In the genomic region with DNA sequence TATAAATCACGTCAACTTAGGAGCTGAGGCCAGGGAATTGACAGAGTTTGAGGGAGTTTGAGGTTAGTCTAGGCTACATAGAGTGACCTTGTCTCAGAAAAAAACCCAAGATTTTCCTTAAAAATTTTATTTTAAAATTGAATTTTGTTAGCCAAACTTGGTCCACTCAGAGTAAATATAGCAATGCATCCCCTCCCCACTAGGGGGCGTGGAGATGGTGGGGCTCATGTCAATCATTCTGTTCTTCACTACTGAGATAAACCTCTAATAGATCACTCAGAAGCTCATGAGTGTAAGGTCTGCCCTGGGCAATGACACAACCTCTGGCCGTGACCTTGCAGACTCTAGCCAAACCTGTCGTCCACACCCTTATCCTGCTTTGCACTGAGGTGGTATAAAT, we compare ENCODE assay signal across 30 mouse cellular contexts. TPM values are rescaled to one million over a fixed set of nuclear protein-coding genes. Genes with fewer than 3 reads are reported as not detected.
DNase-seq lines count a peak whose midpoint lies in the region; ATAC-seq and TF ChIP-seq lines count a peak whose summit lies in the region.
"Not testable (repeated sequence)": the region's sequence is repeated elsewhere in the genome, so short reads cannot be mapped to it uniquely, and the experiment has no call there.
"Had no signal": no experiment of that assay in that cellular context is flagged by ENCODE, and none has a peak within 500 bp of the region (broad histone marks: within the 10 kb centered on the region; RNA-seq: fewer than 3 reads in every experiment).

No protein-coding gene starts in this region.

- H3K9ac ChIP-seq in MEL (ENCODE audit: control insufficient read depth, low read depth, low read length, poor library complexity, severe bottlenecking); lung, postnatal 0 days (replicated peaks; ENCODE audit: low read depth): not testable (repeated sequence)

- not testable (repeated sequence) for H3K27ac ChIP-seq in MEL (ENCODE audit: control insufficient read depth, low read depth, low read length); gastrocnemius, adult 2 months; left cerebral cortex, adult 2 months; lung, postnatal 0 days (ENCODE audit: low read length); spleen, adult 2 months (ENCODE audit: insufficient read depth, low read length)

- not testable (repeated sequence) for H3K4me3 ChIP-seq in MEL (ENCODE audit: control insufficient read depth in 1 of 2, insufficient read depth in 1 of 2, low read depth in 2 of 2, low read length in 2 of 2); gastrocnemius, adult 2 months; left cerebral cortex, adult 2 months; lung, postnatal 0 days (ENCODE audit: low read depth, low read length); spleen, adult 2 months (ENCODE audit: extremely low read depth, insufficient read depth, insufficient read length)

- not testable (repeated sequence) for H3K27me3 ChIP-seq in MEL (ENCODE audit: control insufficient read depth in 1 of 2, insufficient read depth in 2 of 2, low read length in 2 of 2); lung, postnatal 0 days (replicated peaks; ENCODE audit: insufficient read depth, low read length); spleen, adult 2 months (ENCODE audit: control insufficient read depth, insufficient read depth, low read length)

- WGBS in lung, postnatal 0 days = 51% methylated on average over 4 of the region's 4 CpGs
- WGBS in spleen, adult 2 months = 65% methylated on average over 4 of the region's 4 CpGs

- not testable (repeated sequence) for H3K36me3 ChIP-seq in MEL (ENCODE audit: control insufficient read depth in 1 of 2, insufficient read depth in 2 of 2, low read length in 2 of 2); lung, postnatal 0 days (ENCODE audit: insufficient read depth, low read length); spleen, adult 2 months (ENCODE audit: control insufficient read depth, insufficient read depth, low read length)

- TF ChIP-seq RAD21 in MEL (IDR thresholded peaks at IDR 0.05; ENCODE audit: low read depth, low read length) = not testable (repeated sequence)

- intact Hi-C loops in gastrocnemius, adult 2 months (cut with DNase I); left cerebral cortex, adult 2 months (cut with DNase I): not testable (repeated sequence)

- H3K4me2 ChIP-seq in lung, postnatal 0 days (replicated peaks; ENCODE audit: low read depth, low read length) = not testable (repeated sequence)

- TF ChIP-seq CTCF in MEL (IDR thresholded peaks at IDR 0.05 in 2 of 3, conservative IDR thresholded peaks at IDR 0.05 in 1 of 3; ENCODE audit: control insufficient read depth in 1 of 3, insufficient read depth in 1 of 3, low read depth in 2 of 3, low read length in 3 of 3, poor library complexity in 1 of 3, severe bottlenecking in 1 of 3) = peak in 2 of 3 experiments; percentile 42 to 49; a peak in 3 of 6 replicates
- TF ChIP-seq CTCF in gastrocnemius, adult 2 months (IDR thresholded peaks at IDR 0.05) = peak; percentile 42
- peak; percentile 28 for TF ChIP-seq CTCF in left cerebral cortex, adult 2 months (IDR thresholded peaks at IDR 0.05)
- TF ChIP-seq CTCF in lung, postnatal 0 days (IDR thresholded peaks at IDR 0.05) = peak; percentile 50
- peak; percentile 13; the same call in 1 of the 2 replicates for TF ChIP-seq CTCF in spleen, adult 2 months (IDR thresholded peaks at IDR 0.05; ENCODE audit: extremely low read depth, insufficient read depth, insufficient read length, insufficient replicate concordance)

- ATAC-seq in lung, postnatal 0 days = not testable (repeated sequence)

- TF ChIP-seq POLR2A in MEL (IDR thresholded peaks at IDR 0.05; ENCODE audit: control insufficient read depth in 1 of 2, insufficient read depth in 1 of 2, low read depth in 1 of 2, low read length in 2 of 2, poor library complexity in 1 of 2); spleen, adult 2 months (IDR thresholded peaks at IDR 0.05; ENCODE audit: low read depth, low read length): not testable (repeated sequence)

- peak; percentile 61 to 66 for DNase-seq in B cell, adult 2 months
- DNase-seq in MEL (ENCODE audit: low read depth, low spot score); gastrocnemius, adult 2 months; left cerebral cortex, adult 2 months (ENCODE audit: extremely low spot score in 1 of 2, low spot score in 2 of 2); lung, postnatal 0 days (ENCODE audit: low spot score); spleen, adult 2 months (ENCODE audit: low read depth in 1 of 2, low spot score in 2 of 2): not testable (repeated sequence)
- DNase-seq in induced T-regulatory cell, adult 2 months (ENCODE audit: low read depth) = peak; percentile 18
- peak; percentile 53 for DNase-seq in thymus, postnatal 4 days

- not testable (repeated sequence) for TF ChIP-seq EP300 in MEL (IDR thresholded peaks at IDR 0.05; ENCODE audit: low read depth in 1 of 2, low read length in 2 of 2); lung, postnatal 0 days (IDR thresholded peaks at IDR 0.05)

- H3K9me3 ChIP-seq in MEL (replicated peaks; ENCODE audit: insufficient read depth, low read length); lung, postnatal 0 days (ENCODE audit: low read length): not testable (repeated sequence)

- not testable (repeated sequence) for H3K79me2 ChIP-seq in MEL (ENCODE audit: control insufficient read depth, insufficient read depth, low read length, poor library complexity)

- not testable (repeated sequence) for H3K4me1 ChIP-seq in MEL (ENCODE audit: control insufficient read depth in 1 of 2, insufficient read depth in 2 of 2, low read length in 2 of 2); lung, postnatal 0 days (ENCODE audit: insufficient read depth, low read depth, low read length); spleen, adult 2 months (ENCODE audit: control insufficient read depth, insufficient read depth, insufficient read length)

TF ChIP-seq in MEL, 35 proteins besides CTCF, POLR2A, EP300 and RAD21:
- peak; percentile 30 for TF ChIP-seq SMC3 (IDR thresholded peaks at IDR 0.05; ENCODE audit: low read depth, low read length)

RNA-seq across cellular contexts. Expression of gene Fbxw21, which starts 21.4 kb away (rescaled TPM):
- not detected in 2 replicates for total RNA-seq in MEL (2012; rRNA removed)
- polyA plus RNA-seq in MEL (2012; ENCODE audit: insufficient read depth in 1 of 2, insufficient read length in 2 of 2, low read depth in 1 of 2, low replicate concordance in 2 of 2, missing spikeins in 1 of 2) = not detected
- not detected for total RNA-seq in gastrocnemius, adult 2 months (2021)
- not detected for total RNA-seq in left cerebral cortex, adult 2 months (2021)
- not detected in 2 replicates for polyA plus RNA-seq in lung, postnatal 0 days (2015; fragmentation: Nextera tagmentation; extraction: Ambion mirVana)
- polyA plus RNA-seq in spleen, adult 2 months (2012; rRNA removed) = not detected in 2 replicates
- total RNA-seq: adrenal gland, postnatal 10 days; gastrocnemius, adult 18-20 months; gastrocnemius, postnatal 36 days; heart, adult 8-10 months; heart, postnatal 14 days; layer of hippocampus, postnatal 10 days; left cerebral cortex, adult 18-20 months; left cerebral cortex, postnatal 25 days; megakaryocyte, adult 5-6 weeks had no signal
- polyA plus RNA-seq: embryonic facial prominence, embryonic 12.5 days; forebrain, embryonic 14.5 days; frontal cortex, adult 2 months; heart, embryonic 13.5 days; hindbrain, embryonic 10.5 days; hindbrain, embryonic 15.5 days; intestine, embryonic 15.5 days; limb, embryonic 12.5 days; liver, embryonic 11.5 days; midbrain, embryonic 11.5 days; midbrain, embryonic 16.5 days; neural tube, embryonic 12.5 days; testis, adult 2 months had no signal

RNA-seq across cellular contexts. Expression of gene Plxnb1, which starts 45.2 kb away (rescaled TPM):
- total RNA-seq in MEL (2012; rRNA removed) = not detected in 2 replicates
- polyA plus RNA-seq in MEL (2012; ENCODE audit: insufficient read depth in 1 of 2, insufficient read length in 2 of 2, low read depth in 1 of 2, low replicate concordance in 2 of 2, missing spikeins in 1 of 2) = under 1 TPM in 1 of 2 experiments, not detected in 1; 0.07 TPM
- 1 to 10 TPM in 1 of 2 experiments, under 1 TPM in 1; 0.54 to 1.1 TPM for total RNA-seq in gastrocnemius, adult 2 months (2021)
- 10 to 100 TPM; 65.0 to 70.5 TPM for total RNA-seq in left cerebral cortex, adult 2 months (2021)
- polyA plus RNA-seq in lung, postnatal 0 days (2015; fragmentation: Nextera tagmentation; extraction: Ambion mirVana) = 8.8 and 10.0 TPM in 2 replicates
- 10.4 TPM in 2 replicates for polyA plus RNA-seq in spleen, adult 2 months (2012; rRNA removed)

RNA-seq across cellular contexts. Expression of gene Fbxw13, which starts 55.4 kb away (rescaled TPM):
- not detected in 2 replicates for total RNA-seq in MEL (2012; rRNA removed)
- not detected for polyA plus RNA-seq in MEL (2012; ENCODE audit: insufficient read depth in 1 of 2, insufficient read length in 2 of 2, low read depth in 1 of 2, low replicate concordance in 2 of 2, missing spikeins in 1 of 2)
- total RNA-seq in gastrocnemius, adult 2 months (2021) = not detected
- not detected for total RNA-seq in left cerebral cortex, adult 2 months (2021)
- polyA plus RNA-seq in lung, postnatal 0 days (2015; fragmentation: Nextera tagmentation; extraction: Ambion mirVana) = not detected in 2 replicates
- 0.37 TPM in 1 of 2 replicates, not detected in the other for polyA plus RNA-seq in spleen, adult 2 months (2012; rRNA removed)
- total RNA-seq: adrenal gland, postnatal 10 days; gastrocnemius, adult 18-20 months; gastrocnemius, postnatal 36 days; heart, adult 8-10 months; heart, postnatal 14 days; layer of hippocampus, postnatal 10 days; left cerebral cortex, adult 18-20 months; left cerebral cortex, postnatal 25 days; megakaryocyte, adult 5-6 weeks had no signal
- polyA plus RNA-seq: embryonic facial prominence, embryonic 12.5 days; forebrain, embryonic 14.5 days; frontal cortex, adult 2 months; heart, embryonic 13.5 days; hindbrain, embryonic 10.5 days; hindbrain, embryonic 15.5 days; intestine, embryonic 15.5 days; limb, embryonic 12.5 days; liver, embryonic 11.5 days; midbrain, embryonic 11.5 days; midbrain, embryonic 16.5 days; neural tube, embryonic 12.5 days; testis, adult 2 months had no signal

RNA-seq across cellular contexts. Expression of gene Tma7, which starts 58.0 kb away (rescaled TPM):
- total RNA-seq in MEL (2012; rRNA removed) = 346 and 400 TPM in 2 replicates
- polyA plus RNA-seq in MEL (2012; ENCODE audit: insufficient read depth in 1 of 2, insufficient read length in 2 of 2, low read depth in 1 of 2, low replicate concordance in 2 of 2, missing spikeins in 1 of 2) = 100 to 1,000 TPM in 1 of 2 experiments, not detected in 1; 366 TPM
- total RNA-seq in gastrocnemius, adult 2 months (2021) = 100 to 1,000 TPM; 316 to 321 TPM
- 100 to 1,000 TPM; 312 to 332 TPM for total RNA-seq in left cerebral cortex, adult 2 months (2021)
- 375 and 393 TPM in 2 replicates for polyA plus RNA-seq in lung, postnatal 0 days (2015; fragmentation: Nextera tagmentation; extraction: Ambion mirVana)
- 10.2 and 16.4 TPM in 2 replicates for polyA plus RNA-seq in spleen, adult 2 months (2012; rRNA removed)

RNA-seq across cellular contexts. Expression of gene Ccdc51, which starts 58.1 kb away (rescaled TPM):
- total RNA-seq in MEL (2012; rRNA removed) = 26.8 and 28.4 TPM in 2 replicates
- polyA plus RNA-seq in MEL (2012; ENCODE audit: insufficient read depth in 1 of 2, insufficient read length in 2 of 2, low read depth in 1 of 2, low replicate concordance in 2 of 2, missing spikeins in 1 of 2) = 10 to 100 TPM in 1 of 2 experiments, not detected in 1; 15.1 TPM
- total RNA-seq in gastrocnemius, adult 2 months (2021) = 1 to 10 TPM; 6.5 to 7.9 TPM
- total RNA-seq in left cerebral cortex, adult 2 months (2021) = 1 to 10 TPM; 8.0 to 8.6 TPM
- polyA plus RNA-seq in lung, postnatal 0 days (2015; fragmentation: Nextera tagmentation; extraction: Ambion mirVana) = 6.8 and 7.2 TPM in 2 replicates
- polyA plus RNA-seq in spleen, adult 2 months (2012; rRNA removed) = 5.1 and 5.2 TPM in 2 replicates

Comparison
In these comparisons a context has a peak if more than half of its experiments do, and no peak if none do; other contexts are left out.
1. RNA of gene Plxnb1, which starts 45.2 kb away (total RNA-seq): 65.0 to 70.5 TPM in left cerebral cortex, adult 2 months; 0.54 to 1.1 TPM in gastrocnemius, adult 2 months and not detected in MEL; every median in the first group is over 10 times any median in the second.
2. Peak in every context shown above with its lines, with median percentiles within 50 percentile points of each other: CTCF ChIP-seq.